Mouse (Mus musculus) cerebellum, adult 2 months (tissue): Measurements from ENCODE around the gene Ppp6r1.

Experiments used
- CTCF ChIP-seq: fragments of 200-500 bp; IDR thresholded peaks from 2 replicates; pipeline ENCODE4 v1.5.1; 2011; ENCODE audit warnings: low read depth, mild to moderate bottlenecking, control low read depth, low read length, moderate library complexity, borderline replicate concordance; ENCODE audit not compliant: insufficient read depth
- POLR2A ChIP-seq: fragments of 200-500 bp; IDR thresholded peaks from 2 replicates; pipeline ENCODE4 v1.6.1; 2011; ENCODE audit warnings: low read length, control low read depth, borderline replicate concordance; ENCODE audit not compliant: insufficient read depth

GRCm38 (mm10) chr7:4612956-4613355 is 45.9 kb downstream of the Ppp6r1 start:
- TF ChIP-seq CTCF, result no peak
- TF ChIP-seq POLR2A, result no peak
